Mouse (Mus musculus): ENCODE data around the gene Dcaf8.

Dcaf8 gene

DNA sequence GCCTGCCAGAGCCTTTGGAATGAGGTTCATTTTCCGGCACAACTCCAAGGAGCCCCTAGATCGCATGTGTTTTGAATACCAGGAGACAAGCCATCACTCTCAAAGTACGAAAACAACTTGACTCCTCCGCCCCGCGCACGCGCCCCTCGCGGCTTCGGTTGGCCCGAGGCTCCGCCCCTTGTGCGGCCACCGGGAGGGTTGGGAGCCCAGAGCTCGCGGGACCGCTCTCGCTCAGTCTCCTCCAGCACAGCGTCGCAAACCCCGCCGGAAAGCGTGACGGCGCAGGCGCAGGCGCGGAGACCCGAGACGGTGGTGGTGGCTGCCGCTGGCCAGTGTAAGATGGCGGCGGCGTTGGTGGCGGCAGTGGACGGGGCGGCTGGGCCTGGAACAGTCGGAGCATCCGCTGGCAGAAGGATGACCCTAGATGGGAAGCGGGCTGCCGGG is at the start of gene Dcaf8:
Gene Dcaf8 (plus strand): TSS at position 250 of the 444 bp plus-strand sequence.
- DNase-seq: peak; percentile 98

- peak; percentile 29 for DNase-seq
Observed at GRCm38 (mm10) chr1:172099325-172100033, 48.4 kb upstream of the Dcaf8 start.

- no peak for DNase-seq
Observed at GRCm38 (mm10) chr1:172103619-172104018, 44.3 kb upstream of the Dcaf8 start.

GRCm38 (mm10) chr1:172105101-172105500 is 42.8 kb upstream of the Dcaf8 start:
- DNase-seq: no peak

DNA sequence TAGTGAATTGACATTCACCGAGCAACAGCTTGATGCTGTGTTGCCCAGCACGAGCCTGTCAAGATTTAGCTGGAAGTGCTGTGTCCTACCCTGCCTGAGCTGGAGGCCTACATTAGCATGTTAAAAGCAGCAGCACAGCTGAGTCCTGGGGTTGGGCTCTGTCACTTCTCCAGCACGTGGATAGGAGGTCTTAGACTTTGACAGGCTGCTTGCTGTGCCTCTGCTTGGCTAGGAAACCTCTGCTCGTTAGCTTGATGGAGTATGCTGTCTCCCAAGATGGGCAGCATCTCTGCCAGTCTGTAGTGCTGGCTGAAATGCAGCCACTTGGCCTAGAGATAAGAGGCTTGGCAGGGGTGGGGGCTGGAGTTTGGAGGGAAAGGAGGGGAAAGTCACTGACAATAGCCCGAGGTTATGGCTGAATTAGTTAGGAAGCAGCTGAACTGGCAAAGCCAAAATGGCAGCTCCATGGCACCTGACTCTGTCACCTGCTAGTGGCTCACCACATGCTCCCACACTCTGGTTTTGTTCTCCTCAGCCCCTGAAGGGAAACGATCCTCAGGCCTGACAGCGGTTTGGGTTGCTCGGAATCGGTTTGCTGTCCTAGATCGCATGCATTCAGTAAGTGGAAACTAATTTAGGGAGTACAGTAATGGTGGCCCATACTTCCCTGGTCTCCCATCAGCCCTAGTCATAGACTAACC is 40.0 kb upstream of the Dcaf8 start:
- no peak for DNase-seq

- DNase-seq: no peak
Observed at GRCm38 (mm10) chr1:172116948-172117347, 30.9 kb upstream of the Dcaf8 start.

GRCm38 (mm10) chr1:172119100-172119499 is 28.8 kb upstream of the Dcaf8 start:
- DNase-seq: no peak

DNA sequence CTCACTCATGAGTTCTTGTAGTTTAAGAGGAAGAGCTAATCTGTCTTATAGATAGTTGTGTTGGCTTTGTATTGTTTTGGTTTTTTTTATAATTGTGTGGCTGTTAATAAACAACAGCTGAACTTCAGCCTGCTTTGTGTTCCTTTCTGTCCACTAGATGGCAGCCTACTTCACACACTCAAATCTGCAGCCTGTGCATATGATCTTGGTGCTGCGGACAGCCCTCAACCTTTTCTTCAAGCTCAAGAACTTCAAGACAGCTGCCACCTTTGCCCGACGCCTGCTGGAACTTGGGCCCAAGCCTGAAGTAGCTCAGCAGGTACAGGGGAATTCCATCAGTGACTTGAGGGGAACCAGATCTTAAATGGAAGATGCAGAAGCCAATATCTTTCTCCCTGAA is 28.2 kb upstream of the Dcaf8 start:
- peak; percentile 54 for DNase-seq

DNA sequence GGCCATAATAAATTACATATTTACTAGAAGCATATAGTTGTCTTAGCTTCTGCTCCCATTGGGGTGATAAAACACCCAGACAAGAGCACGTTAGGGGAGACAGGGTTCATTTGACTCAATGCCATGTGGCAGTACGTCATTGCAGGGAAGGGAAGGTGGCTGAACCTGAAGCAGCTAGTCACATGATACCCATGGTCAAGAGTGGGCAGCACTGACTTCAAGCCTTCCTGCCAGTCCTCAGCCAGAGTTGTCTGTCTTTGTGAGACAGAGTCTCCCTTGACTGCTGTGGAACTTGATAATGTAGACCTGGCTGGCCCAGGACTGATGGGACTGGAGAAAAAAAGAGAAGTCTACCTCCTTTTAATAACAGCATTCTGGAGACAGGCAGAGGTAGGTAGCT is 25.2 kb upstream of the Dcaf8 start:
- DNase-seq: no peak

DNA sequence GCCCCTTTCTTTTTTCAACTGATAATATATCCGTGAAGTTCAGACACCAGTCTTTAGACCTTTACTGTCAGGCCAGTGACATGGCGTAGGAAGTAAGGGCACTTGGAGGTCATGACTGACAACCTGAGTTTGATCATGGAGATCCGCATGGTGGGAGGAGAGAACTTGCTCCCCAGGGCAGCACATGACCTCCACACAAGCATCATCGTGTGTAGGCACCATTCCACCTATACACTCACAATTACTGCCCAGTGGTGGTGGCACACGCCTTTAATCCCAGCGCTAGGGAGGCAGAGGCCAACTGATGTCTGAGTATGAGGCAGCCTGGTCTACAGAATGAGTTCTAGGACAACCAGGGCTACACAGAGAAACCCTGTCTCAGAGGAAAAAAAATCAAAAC is 23.3 kb upstream of the Dcaf8 start:
- DNase-seq: no peak

GRCm38 (mm10) chr1:172126376-172127347 is 21.2 kb upstream of the Dcaf8 start, which contains the start of gene Pex19:
Gene Pex19, plus strand, starts transcription at chr1:172126755.
- peak; percentile 79 for DNase-seq

DNA sequence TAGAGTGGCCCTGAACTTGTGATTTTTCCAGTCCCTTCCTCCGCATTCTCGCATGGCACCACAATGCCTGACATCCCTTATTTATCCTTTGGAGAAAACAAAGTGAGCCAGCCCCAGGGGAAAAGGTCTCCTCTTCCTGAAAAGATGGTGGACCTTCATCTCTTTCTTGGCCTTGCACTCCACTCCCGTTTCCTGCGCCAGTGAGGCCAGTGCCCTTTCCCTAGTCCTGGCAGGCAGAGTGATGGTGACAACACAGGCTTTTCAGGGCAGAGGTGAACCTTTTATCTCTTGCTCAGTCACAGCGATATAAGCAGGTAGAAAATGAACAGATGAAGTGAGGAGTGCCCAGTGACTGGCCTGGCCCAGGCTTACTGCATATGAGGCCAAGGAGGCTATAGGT is 20.4 kb upstream of the Dcaf8 start:
- no peak for DNase-seq

DNA sequence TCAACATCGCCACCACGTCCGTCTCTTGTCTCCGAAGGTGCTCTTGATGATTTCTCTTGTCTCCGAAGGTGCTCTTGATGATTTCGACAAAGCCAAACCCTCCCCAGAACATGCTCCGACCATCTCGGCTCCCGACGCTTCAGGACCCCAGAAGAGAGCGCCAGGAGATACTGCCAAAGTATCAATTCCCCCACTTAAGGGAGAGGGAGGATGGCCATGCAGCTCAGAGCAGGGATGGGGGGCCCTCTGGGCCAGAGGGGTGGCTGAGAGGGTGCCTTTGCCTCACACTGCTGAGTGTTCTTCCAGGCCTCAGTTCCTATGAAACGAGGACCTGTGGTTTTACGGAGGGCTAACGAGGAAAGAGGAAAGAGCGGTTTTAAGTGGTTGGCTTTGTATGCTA is 19.3 kb upstream of the Dcaf8 start:
- DNase-seq: no peak

DNA sequence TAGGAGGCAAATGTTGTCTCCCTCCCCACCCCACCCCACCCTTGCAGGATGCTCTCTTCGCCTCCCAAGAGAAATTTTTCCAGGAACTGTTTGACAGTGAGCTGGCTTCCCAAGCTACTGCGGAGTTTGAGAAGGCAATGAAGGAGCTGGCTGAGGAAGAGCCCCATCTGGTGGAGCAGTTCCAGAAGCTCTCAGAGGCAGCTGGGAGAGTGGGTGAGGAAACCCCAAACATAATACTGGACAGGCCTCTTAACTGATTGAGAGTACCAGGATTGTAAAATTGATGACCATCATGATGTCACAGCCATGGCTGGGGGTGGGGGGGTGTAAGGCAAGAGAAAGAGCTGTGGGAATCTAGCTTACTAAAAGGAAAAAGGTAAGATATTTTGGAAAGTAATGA is 18.8 kb upstream of the Dcaf8 start:
- no peak for DNase-seq

GRCm38 (mm10) chr1:172129780-172130179 is 18.1 kb upstream of the Dcaf8 start:
- no peak for DNase-seq

GRCm38 (mm10) chr1:172132319-172132718 is 15.6 kb upstream of the Dcaf8 start:
- DNase-seq: no peak

DNA sequence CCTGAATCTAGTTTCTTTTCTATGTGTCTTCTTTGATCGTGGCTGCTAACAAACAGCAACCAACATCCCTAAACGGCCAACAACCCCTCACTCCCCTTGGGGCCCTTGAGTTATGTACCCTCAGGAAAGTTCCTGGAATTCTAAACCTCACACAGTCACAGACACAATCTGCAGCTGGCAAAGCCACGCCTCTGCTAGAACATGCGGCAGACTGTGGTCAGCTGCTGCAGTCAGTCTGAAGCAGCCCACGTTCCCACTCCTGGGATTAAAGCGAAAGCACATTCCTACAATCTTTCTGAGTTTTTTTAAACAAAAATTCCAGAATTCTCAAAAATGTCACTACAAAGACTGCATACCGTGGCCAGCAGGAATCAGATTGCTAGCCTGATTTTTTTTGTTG is 14.3 kb upstream of the Dcaf8 start:
- DNase-seq: no peak

- DNase-seq: no peak
Observed at GRCm38 (mm10) chr1:172134072-172134471, 13.8 kb upstream of the Dcaf8 start.

DNA sequence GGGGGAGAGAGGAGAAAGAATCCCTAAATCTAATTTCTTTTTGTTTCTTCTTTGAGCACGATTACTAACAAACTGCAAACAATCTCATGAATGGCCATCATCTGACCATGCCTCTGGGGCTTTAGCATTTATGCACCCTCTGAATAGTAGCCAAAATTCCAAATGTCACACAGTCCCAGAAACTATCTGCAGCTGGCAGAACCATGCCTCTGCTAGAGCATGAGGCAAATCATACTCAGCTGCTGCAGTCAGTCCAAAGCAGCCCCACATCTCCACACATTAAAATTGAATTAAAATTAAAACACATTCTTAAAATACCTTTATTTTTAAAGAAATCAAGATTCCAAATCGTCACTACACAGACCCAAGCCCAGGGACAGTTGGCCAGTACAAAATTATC is 7.7 kb upstream of the Dcaf8 start:
- no peak for DNase-seq

GRCm38 (mm10) chr1:172140825-172141224 is 7.1 kb upstream of the Dcaf8 start:
- DNase-seq: no peak

DNA sequence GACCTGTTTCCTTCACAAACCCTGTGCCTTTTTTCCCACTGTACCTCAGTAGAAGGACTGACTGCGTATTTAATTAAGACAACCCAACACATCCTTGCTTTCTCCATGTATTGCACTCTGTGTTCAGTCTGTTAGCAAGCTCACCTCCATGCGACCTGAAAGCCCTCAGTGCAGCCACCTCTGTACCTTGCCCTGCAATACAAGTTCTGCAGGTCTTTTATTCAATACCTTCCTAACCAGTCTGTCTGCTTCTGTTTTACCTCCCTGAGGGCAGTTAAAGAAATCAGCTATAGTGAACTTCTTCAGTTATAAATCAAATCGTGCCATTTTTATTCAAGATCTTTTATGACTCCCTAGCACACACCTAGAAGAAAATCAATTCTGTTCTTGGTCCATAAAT is 6.4 kb upstream of the Dcaf8 start:
- DNase-seq: no peak

DNA sequence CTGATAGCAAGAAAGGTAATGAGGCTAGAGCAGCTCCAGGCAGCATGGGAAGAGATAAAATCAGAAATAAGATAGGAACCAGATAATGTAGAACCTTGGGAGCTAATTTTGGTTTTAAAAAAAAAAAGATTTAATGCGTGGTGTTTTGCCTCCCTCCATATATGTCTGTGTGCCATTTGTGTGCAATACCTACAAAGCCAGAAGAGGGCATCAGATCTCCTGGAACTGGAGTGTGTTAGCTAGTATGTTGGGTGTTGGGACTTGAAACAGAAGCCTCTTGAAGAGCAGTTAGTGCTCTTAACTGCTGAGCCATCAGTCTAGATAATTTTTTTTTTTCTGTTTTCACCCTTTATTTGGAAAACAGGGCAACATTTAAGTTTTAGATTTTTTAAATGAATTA is 4.3 kb upstream of the Dcaf8 start:
- peak; percentile 62 for DNase-seq

GRCm38 (mm10) chr1:172148279-172148954 is 533 bp downstream of the Dcaf8 start:
- DNase-seq: no peak

Measured in cerebellum, adult 9-11 months (tissue).